Mouse (Mus musculus) adipose tissue, adult 10 weeks (tissue): ENCODE results near the gene Itgae. TPM values are rescaled to one million over a fixed set of nuclear protein-coding genes. Genes with fewer than 3 reads are reported as not detected.

Source experiments
- polyA plus RNA-seq: library from polyadenylated mRNA; stranded (reverse); fragments of 350-450 nt; fragmentation: Illumina TruSeq; extraction: RNeasy Lipid Tissue Mini Kit (QIAGEN cat#74804); gene quantifications from one replicate; pipeline ENCODE4 v1.2.3, GENCODE M21; 2014; ENCODE audit warnings: low read depth, low replicate concordance

Gene Itgae
- 9.3 TPM for polyA plus RNA-seq

GRCm38 (mm10) chr11:73090283-73090682, at the start of gene Itgae:
TSS of gene Itgae (plus strand) at chr11:73090583.

GRCm38 (mm10) chr11:73047542-73047996, 42.8 kb upstream of the Itgae start, which contains the start of gene Ncbp3:
TSS of gene Ncbp3 (plus strand) at chr11:73047783.

GRCm38 (mm10) chr11:73137591-73138501, 47.5 kb downstream of the Itgae start, which contains the start of gene Haspin:
TSS of gene Haspin (minus strand) at chr11:73138294.

DNA sequence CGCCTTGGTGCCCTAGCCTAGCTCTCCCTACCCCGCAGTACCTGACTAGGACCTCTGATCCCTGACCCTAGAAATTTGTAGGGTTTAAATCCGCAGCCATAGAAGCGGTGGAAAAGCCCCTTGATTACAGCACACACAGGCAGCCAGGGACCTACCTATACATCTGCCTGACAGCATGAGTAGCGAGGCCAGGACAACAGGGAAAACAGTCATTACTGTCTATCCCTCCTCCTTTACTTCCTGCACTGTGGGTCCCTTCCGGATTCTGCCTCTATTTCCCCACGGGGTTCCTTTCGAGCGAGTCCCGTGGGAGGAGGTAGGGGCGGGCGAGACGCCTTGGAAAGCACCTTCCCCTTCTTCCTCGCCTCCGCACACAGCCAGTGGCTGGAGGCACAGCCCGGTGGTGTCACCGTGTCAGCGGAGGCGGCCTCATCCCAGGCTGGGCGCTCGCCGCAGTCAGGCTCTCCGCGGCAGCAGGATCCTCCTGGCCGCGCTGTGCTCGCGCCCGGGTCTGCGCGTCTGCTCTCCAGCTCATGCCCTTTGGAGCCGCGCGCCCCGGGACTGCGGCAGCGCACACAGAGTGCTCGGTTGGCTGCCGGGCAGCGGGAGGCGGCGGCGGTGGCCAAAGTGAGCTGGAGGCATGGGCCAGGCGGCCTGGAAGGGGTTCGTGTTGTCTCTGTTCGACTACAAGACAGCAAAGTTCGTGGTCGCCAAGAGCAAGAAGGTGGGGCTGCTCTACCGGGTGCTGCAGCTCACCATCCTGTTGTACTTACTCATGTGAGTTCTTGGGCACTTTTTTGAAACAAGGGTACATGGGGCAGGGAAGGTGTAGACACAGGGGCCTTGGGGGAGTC, 69.8 kb downstream of the Itgae start, which contains the start of gene P2rx5:
TSS of gene P2rx5 (plus strand) at position 465 of the 854 bp plus-strand sequence.

GRCm38 (mm10) chr11:73176608-73177508, 86.5 kb downstream of the Itgae start, which contains the start of the genes Emc6 and Tax1bp3:
TSS of gene Emc6 (minus strand) at chr11:73177037.
TSS of gene Tax1bp3 (plus strand) at chr11:73177083.

Other genes starting within 250 kb of the Itgae start
- 15.2 TPM for gene Atp2a3, start 129.4 kb upstream of the Itgae start, polyA plus RNA-seq
- 2.7 TPM for gene P2rx1, start 91.5 kb upstream of the Itgae start, polyA plus RNA-seq
- 5.9 TPM for gene Camkk1, start 71.6 kb upstream of the Itgae start, polyA plus RNA-seq
- 5.2 TPM for gene Ncbp3, start 42.8 kb upstream of the Itgae start, polyA plus RNA-seq
- gene Haspin, start 47.7 kb downstream of the Itgae start, polyA plus RNA-seq, result 10.4 TPM
- gene P2rx5, start 69.8 kb downstream of the Itgae start, polyA plus RNA-seq, result 1.6 TPM
- gene Emc6, start 86.5 kb downstream of the Itgae start, polyA plus RNA-seq, result 44.9 TPM
- 64.3 TPM for gene Tax1bp3, start 86.5 kb downstream of the Itgae start, polyA plus RNA-seq
- gene Ctns, start 108.5 kb downstream of the Itgae start, polyA plus RNA-seq, result 20.0 TPM
- gene Shpk, start 108.9 kb downstream of the Itgae start, polyA plus RNA-seq, result 11.0 TPM
- 1.3 TPM for gene Trpv1, start 143.7 kb downstream of the Itgae start, polyA plus RNA-seq
- gene Trpv3, start 176.8 kb downstream of the Itgae start, polyA plus RNA-seq, result 0.46 TPM
- 16.7 TPM for gene Aspa, start 239.0 kb downstream of the Itgae start, polyA plus RNA-seq
- not detected for gene Gm49340, start 239.2 kb downstream of the Itgae start, polyA plus RNA-seq
- 1.6 TPM for gene Spata22, start 239.2 kb downstream of the Itgae start, polyA plus RNA-seq